Mouse (Mus musculus): ENCODE measurements at regions not wholly inside any gene's neighbourhood (a gene's known extent, or its start where the extent isn't known, plus 50 kb on each side); places are given as distances from the start of the nearest gene placed in this dataset.
"Not testable (repeated sequence)": the region's sequence is repeated elsewhere in the genome, so short reads cannot be mapped to it uniquely, and the experiment has no call there.

GRCm38 (mm10) chr8:39833251-39833650 lies 841.6 kb upstream of the Adam24 start:
- no peak for DNase-seq (ENCODE audit: low spot score)

DNA sequence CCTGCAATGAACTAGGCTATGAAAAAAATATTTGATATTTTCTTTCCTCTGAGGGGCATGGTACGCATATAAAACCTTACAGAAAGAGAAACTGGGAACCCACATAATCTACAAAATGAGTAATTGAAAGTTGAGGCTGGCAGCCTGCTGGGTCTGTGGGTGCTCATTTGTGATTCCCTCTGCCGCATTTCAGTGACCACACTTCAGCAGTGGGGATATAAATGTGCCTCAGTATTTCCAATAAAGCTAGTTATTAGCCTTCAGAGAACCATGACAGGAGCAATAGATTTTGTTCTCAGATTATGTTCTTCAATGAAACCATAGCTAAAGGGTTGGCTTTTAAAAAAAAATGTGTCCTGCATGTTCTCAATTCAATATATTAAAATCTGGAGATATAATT lies 828.0 kb upstream of the Adam24 start:
- DNase-seq (ENCODE audit: low spot score): no peak

- no peak for DNase-seq (ENCODE audit: low spot score)
Measured at GRCm38 (mm10) chr8:39862544-39862943, 812.3 kb upstream of the Adam24 start.

DNA sequence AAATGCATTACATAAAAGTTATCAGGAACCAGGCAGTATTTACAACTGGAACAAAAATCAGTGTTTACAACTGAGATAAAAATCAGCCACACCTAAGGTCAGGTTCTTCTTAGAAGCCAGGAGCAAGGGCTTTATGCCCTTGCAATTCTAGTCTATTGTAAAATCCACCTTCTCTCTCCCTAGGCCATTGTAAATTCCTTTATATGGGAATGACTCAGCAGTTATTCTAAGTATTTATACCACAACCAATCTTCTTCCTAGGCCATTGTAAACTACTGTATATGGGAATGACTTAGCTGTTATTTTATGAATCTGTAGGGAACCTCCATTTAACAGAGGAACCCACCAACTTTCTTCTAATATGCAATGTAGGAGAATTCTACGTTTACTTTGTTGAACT lies 772.6 kb upstream of the Adam24 start:
- no peak for DNase-seq (ENCODE audit: low spot score)

- no peak for DNase-seq (ENCODE audit: low spot score)
Measured at GRCm38 (mm10) chr8:39912926-39913325, 762.0 kb upstream of the Adam24 start.

DNA sequence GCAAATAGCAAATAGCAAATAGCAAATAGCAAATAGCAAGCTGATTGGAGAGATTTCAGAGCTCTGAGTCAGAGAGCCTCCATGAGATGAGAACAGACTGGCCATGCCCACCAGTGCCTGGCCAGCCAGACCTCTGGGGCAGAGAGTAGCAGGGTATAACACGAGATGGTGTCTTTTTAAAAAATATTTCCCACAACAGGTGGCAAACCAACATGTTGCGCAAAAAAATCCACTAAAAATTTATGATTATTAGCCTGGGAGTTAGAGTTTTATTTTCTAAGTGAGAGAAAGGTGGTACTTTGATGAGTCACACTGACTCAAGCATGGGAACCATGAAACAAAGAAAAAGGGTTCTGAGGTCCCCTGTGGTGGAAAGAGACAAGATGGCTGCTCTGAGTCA lies 753.5 kb upstream of the Adam24 start:
- no peak for DNase-seq (ENCODE audit: low spot score)

GRCm38 (mm10) chr8:39923741-39924140 lies 751.1 kb upstream of the Adam24 start:
- no peak for DNase-seq (ENCODE audit: low spot score)

- DNase-seq (ENCODE audit: low spot score): no peak
Measured at GRCm38 (mm10) chr8:39950178-39950896, 724.5 kb upstream of the Adam24 start.

DNA sequence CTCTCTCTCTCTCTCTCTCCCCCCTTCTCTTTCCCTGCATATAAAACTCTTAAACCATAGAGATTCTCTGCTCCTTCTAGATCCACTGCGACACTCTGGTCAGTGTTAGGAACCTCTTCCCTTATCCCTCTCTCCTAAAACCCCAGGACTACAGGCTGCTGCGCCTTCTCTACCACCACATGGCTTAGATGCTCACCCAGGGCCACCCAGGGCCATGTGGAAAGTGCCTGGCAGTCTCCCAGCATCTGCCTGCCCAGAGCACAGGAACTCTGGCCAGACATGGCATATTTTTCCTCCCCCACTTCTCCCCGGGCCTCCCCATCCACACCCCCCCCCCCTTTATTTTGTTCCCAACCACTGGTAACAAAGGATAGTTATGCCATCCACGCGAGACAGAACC lies 720.4 kb upstream of the Adam24 start:
- no peak for DNase-seq (ENCODE audit: low spot score)

DNA sequence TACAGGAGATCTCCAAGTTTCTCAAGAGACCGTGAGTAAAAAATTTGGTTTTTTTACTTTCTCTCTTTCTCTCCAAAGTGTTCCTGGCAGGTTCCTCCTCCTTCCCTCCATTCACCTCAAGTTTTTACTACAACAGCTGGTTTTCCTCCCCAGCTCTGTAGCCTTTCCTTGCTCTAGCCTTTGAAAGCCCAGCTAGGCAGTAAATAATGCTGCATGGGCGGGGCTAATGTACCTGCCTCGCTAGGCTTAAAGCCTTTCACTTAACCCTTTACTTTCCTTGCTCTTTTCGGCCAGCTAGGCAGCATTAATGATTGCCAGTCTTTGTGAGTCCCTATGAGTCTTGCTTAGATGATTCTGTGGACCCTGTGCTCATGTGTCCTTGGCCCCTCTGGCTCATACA lies 720.0 kb upstream of the Adam24 start:
- no peak for DNase-seq (ENCODE audit: low spot score)

- DNase-seq (ENCODE audit: low spot score): no peak
Measured at GRCm38 (mm10) chr8:40005207-40005837, 669.6 kb upstream of the Adam24 start.

GRCm38 (mm10) chr8:40019281-40019943 lies 655.5 kb upstream of the Adam24 start:
- no peak for DNase-seq (ENCODE audit: low spot score)

DNA sequence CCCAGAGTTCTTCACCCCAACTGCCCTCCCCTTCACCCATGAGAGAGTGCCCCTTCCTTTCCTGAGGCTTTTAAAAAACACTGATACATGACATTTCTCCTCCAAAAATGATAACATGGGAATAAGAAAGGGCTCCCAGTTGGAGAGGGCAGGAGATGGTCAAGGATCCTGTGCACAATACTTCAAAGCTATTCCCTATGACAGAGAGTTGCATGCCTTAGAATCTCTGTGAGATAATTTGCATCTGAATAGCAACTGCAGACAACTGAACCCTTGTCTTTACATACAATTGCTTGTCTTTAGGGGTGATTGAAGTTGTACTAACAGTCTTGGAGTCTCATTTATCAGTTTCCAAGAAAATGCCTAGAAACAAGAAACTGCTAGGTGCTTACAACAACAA lies 610.7 kb upstream of the Adam24 start:
- no peak for DNase-seq (ENCODE audit: low spot score)

DNA sequence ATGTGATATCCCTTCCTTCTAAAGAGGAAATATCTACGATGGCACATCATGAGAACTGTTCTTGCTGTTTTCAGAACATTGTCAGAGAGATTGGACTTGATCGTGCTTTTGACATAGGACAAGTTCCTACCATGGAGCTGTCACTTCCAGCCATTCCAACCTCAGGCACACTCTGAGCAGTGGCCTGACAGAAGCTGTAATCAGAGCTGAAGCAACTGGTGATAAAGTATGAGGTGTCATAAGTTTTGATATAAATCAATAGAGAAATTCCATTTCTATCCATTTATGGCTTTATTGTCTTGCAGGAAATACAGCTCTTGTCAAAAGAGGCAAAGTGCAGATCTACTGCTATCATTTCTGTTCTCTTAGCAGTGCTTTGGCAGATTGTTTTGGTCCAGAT lies 603.7 kb upstream of the Adam24 start:
- no peak for DNase-seq (ENCODE audit: low spot score)

DNA sequence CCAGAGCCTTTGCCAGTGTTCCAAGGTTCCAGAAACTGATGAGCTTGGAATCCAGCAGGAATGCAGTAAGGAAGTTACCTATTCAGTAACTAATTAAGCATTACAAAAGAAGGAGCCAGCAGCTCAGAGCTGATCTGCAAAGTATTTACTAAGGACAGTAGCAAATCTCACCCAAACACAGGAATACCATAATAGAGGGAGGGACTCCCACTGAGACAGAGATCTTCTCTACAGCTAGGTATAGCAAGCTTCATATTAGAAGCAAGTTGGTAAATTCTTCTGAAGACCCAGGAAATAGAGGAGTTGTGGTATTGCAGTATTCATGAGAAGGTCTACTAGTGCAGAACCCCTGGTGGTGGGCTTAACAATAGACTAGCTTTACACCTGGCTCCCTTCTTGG lies 593.9 kb upstream of the Adam24 start:
- DNase-seq (ENCODE audit: low spot score): not testable (repeated sequence)

GRCm38 (mm10) chr8:40084129-40084528 lies 590.7 kb upstream of the Adam24 start:
- DNase-seq (ENCODE audit: low spot score): peak; percentile 2

- no peak for DNase-seq (ENCODE audit: low spot score)
Measured at GRCm38 (mm10) chr8:40089377-40089776, 585.5 kb upstream of the Adam24 start.

- no peak for DNase-seq (ENCODE audit: low spot score)
Measured at GRCm38 (mm10) chr8:40124402-40124801, 550.5 kb upstream of the Adam24 start.

DNA sequence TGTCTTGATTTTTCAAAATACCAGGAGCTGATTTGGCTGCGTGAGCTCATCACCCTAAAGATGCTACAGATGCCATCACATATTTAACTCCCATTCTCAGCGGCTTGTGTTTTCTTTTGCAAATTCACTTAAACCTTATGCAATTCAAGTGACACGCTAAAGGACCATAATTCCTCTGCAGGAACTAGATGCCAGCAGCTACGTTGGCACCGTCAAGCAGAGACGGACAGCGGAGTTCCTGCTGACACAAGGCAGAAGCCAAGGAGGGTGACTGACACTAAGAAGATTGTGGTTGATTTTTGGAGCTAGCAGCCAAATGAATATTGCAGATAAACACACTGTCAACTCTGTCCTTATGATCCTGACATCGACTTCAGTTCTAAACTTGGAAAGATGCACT lies 547.7 kb upstream of the Adam24 start:
- no peak for DNase-seq (ENCODE audit: low spot score)

- peak; percentile 5 for DNase-seq (ENCODE audit: low spot score)
Measured at GRCm38 (mm10) chr8:40132662-40133257, 542.1 kb upstream of the Adam24 start.

DNA sequence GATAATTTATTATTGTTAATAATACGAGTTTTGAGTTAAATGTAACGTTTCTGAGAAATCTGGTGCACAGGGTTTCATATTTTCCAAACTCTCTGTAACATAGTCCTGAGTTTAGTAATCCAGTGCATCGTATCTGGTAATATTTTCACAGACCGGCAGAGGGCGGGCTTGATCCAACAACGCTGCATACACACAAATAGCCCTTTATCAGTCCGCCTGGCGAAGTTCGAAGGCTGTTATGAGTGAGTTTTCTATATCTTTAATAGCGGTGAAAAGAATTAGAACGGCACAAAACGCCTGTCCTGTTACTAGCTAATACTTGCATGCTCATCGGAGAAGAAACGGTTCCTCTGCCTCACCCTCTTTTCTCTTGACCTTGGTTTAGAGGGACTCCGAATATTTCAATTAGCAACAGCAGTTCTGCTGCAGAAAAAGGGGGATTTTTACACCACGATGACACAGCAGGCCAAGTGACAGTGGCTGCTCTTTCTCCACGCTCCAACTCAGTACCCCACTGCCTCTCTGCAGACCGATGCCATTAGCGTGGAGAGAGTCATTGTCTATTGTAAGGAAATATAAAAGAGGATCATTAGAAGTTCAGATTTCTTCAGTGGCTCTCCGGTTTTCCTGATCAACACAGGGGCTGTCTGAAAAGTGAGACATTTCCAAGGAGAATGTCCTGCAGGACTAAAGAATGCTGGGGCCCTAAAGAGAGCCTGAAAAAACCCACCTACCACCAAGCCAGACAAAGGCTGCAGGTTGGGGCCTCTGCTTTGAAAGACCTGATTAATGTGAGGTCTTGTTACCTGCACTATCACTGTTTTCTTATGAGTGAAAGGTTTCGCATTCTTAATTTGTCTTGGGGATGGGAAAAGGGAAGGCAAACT lies 523.7 kb upstream of the Adam24 start:
- DNase-seq (ENCODE audit: low spot score): peak; percentile 41

DNA sequence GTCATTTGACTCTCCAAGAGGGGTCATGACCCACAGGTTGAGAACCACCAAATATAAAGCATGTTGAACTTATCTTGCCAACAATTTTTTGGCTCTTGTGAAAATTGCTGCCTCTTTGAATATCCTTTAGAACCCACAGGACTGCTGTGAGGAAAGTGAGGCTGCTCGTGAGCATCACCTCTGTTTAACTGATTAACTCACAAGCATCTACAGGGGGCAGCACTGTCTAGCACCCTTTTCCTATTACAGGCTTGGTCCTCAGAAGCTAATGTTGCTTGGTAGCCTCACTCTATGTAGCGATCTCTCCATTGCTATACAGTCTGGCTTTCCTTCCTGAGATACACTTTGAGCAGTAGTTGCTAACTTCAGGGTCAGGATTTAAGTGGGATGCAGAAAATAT lies 522.4 kb upstream of the Adam24 start:
- no peak for DNase-seq (ENCODE audit: low spot score)
